16 mouse cellular contexts compared by ENCODE assay signal in genomic region chr3:30213540-30214170, GRCm38 (mm10).
DNase-seq lines count a peak whose midpoint lies in the region; ATAC-seq and TF ChIP-seq lines count a peak whose summit lies in the region.
"Had no signal": no experiment of that assay in that cellular context is flagged by ENCODE, and none has a peak within 500 bp of the region (broad histone marks: within the 10 kb centered on the region; RNA-seq: fewer than 3 reads in every experiment).

No protein-coding gene starts in this region.

- no peaks in the 10 kb centered on the region for H3K9me3 ChIP-seq in lung, embryonic 14.5 days (ENCODE audit: low read depth, low read length)
- H3K9me3 ChIP-seq in embryonic facial prominence, embryonic 13.5 days: no peaks in the 10 kb centered on the region
- no peaks in the 10 kb centered on the region for H3K9me3 ChIP-seq in stomach, embryonic 14.5 days (ENCODE audit: control insufficient read depth, low read depth, low read length)
- H3K9me3 ChIP-seq: G1E; hindbrain, embryonic 15.5 days; liver, embryonic 13.5 days; neural tube, embryonic 15.5 days had no signal

- H3K27me3 ChIP-seq in lung, embryonic 14.5 days (ENCODE audit: insufficient read depth, low read length): 0 out of 2 replicates have a peak, but pooled peaks cover 4% of the 10 kb centered on the region
- H3K27me3 ChIP-seq in embryonic facial prominence, embryonic 13.5 days: peaks cover 15% of the 10 kb centered on the region; the same call in 1 of the 2 replicates
- H3K27me3 ChIP-seq in stomach, embryonic 14.5 days (ENCODE audit: control insufficient read depth, insufficient read depth, low read length): no peaks in the 10 kb centered on the region
- H3K27me3 ChIP-seq in thymus, adult 2 months (ENCODE audit: control insufficient read depth, insufficient read depth, low read length): no peaks in the 10 kb centered on the region
- H3K27me3 ChIP-seq: liver, embryonic 13.5 days had no signal

- H3K4me2 ChIP-seq in lung, embryonic 14.5 days: no peak overlapping the region
- peak overlapping the region; percentile 14; the same call in 1 of the 2 replicates for H3K4me2 ChIP-seq in embryonic facial prominence, embryonic 13.5 days
- H3K4me2 ChIP-seq in stomach, embryonic 14.5 days (replicated peaks; ENCODE audit: low read depth, low read length): no peak overlapping the region
- H3K4me2 ChIP-seq: hindbrain, embryonic 15.5 days; liver, embryonic 13.5 days; neural tube, embryonic 15.5 days had no signal

- H3K4me1 ChIP-seq in lung, embryonic 14.5 days (ENCODE audit: insufficient read depth): peaks cover 14% of the 10 kb centered on the region
- peaks cover 11% of the 10 kb centered on the region for H3K4me1 ChIP-seq in embryonic facial prominence, embryonic 13.5 days
- peaks cover 8% of the 10 kb centered on the region; the same call in 1 of the 2 replicates for H3K4me1 ChIP-seq in stomach, embryonic 14.5 days (ENCODE audit: control insufficient read depth, insufficient read depth, low read length)
- H3K4me1 ChIP-seq in thymus, adult 2 months (replicated peaks; ENCODE audit: control insufficient read depth, insufficient read depth, low read length): no peaks in the 10 kb centered on the region
- H3K4me1 ChIP-seq: hindbrain, embryonic 15.5 days; liver, embryonic 13.5 days had no signal

- DNase-seq in heart, adult 11 months: peak; percentile 89
- DNase-seq in heart, adult 9 months (ENCODE audit: low spot score in 2 of 2): no peak
- peak; percentile 15 for DNase-seq in lung, embryonic 14.5 days
- no peak for DNase-seq in lung, postnatal 4 days
- DNase-seq in thymus, adult 2 months: no peak
- DNase-seq in thymus, postnatal 36 days: no peak
- DNase-seq: cerebellum, adult 18-20 months; forebrain, postnatal 0 days; heart, adult 18-20 months; liver, embryonic 13.5 days; right cerebral cortex, adult 18-20 months had no signal

- H3K27ac ChIP-seq in lung, embryonic 14.5 days (ENCODE audit: low read depth): peak overlapping the region; percentile 48; the same call in 1 of the 2 replicates
- H3K27ac ChIP-seq in embryonic facial prominence, embryonic 13.5 days: no peak overlapping the region
- peak overlapping the region; percentile 33; the same call in 1 of the 2 replicates for H3K27ac ChIP-seq in stomach, embryonic 14.5 days (ENCODE audit: low read length)
- H3K27ac ChIP-seq in thymus, adult 2 months (ENCODE audit: control insufficient read depth, insufficient read depth, low read length): no peak overlapping the region
- H3K27ac ChIP-seq: hindbrain, embryonic 15.5 days; liver, embryonic 13.5 days; neural tube, embryonic 15.5 days had no signal

- no peak overlapping the region for H3K9ac ChIP-seq in lung, embryonic 14.5 days
- H3K9ac ChIP-seq in embryonic facial prominence, embryonic 13.5 days: no peak overlapping the region
- no peak overlapping the region for H3K9ac ChIP-seq in stomach, embryonic 14.5 days (replicated peaks; ENCODE audit: low read depth, low read length)
- H3K9ac ChIP-seq: forebrain, postnatal 0 days; hindbrain, embryonic 15.5 days; liver, embryonic 13.5 days; neural tube, embryonic 15.5 days had no signal

- no peak for TF ChIP-seq POLR2A in thymus, adult 2 months (IDR thresholded peaks at IDR 0.05; ENCODE audit: control insufficient read depth, extremely low read depth, insufficient read depth, low read length, poor library complexity)

- no peak overlapping the region for H3K4me3 ChIP-seq in lung, embryonic 14.5 days (ENCODE audit: low read depth, low read length)
- H3K4me3 ChIP-seq in embryonic facial prominence, embryonic 13.5 days: no peak overlapping the region
- H3K4me3 ChIP-seq in stomach, embryonic 14.5 days (ENCODE audit: low read depth, low read length): no peak overlapping the region
- no peak overlapping the region for H3K4me3 ChIP-seq in thymus, adult 2 months (ENCODE audit: control insufficient read depth, insufficient read depth, low read length)
- H3K4me3 ChIP-seq: hindbrain, embryonic 15.5 days; liver, embryonic 13.5 days; neural tube, embryonic 15.5 days had no signal

- H3K36me3 ChIP-seq in lung, embryonic 14.5 days (ENCODE audit: insufficient read depth): no peaks in the 10 kb centered on the region
- no peaks in the 10 kb centered on the region for H3K36me3 ChIP-seq in embryonic facial prominence, embryonic 13.5 days
- H3K36me3 ChIP-seq in stomach, embryonic 14.5 days (ENCODE audit: control insufficient read depth, insufficient read depth, low read length): no peaks in the 10 kb centered on the region
- no peaks in the 10 kb centered on the region for H3K36me3 ChIP-seq in thymus, adult 2 months (ENCODE audit: control insufficient read depth, insufficient read depth, low read length)
- H3K36me3 ChIP-seq: G1E; hindbrain, embryonic 15.5 days; liver, embryonic 13.5 days; neural tube, embryonic 15.5 days had no signal

- no peak for TF ChIP-seq CTCF in lung, embryonic 14.5 days (IDR thresholded peaks at IDR 0.05; ENCODE audit: low read depth)
- TF ChIP-seq CTCF in thymus, adult 2 months (IDR thresholded peaks at IDR 0.05; ENCODE audit: borderline replicate concordance, control insufficient read depth, extremely low read depth, insufficient read depth, low read length, poor library complexity): no peak

- WGBS in lung, embryonic 14.5 days: 33% methylated on average over 7 of the region's 7 CpGs
- WGBS in embryonic facial prominence, embryonic 13.5 days: 12% methylated on average over 7 of the region's 7 CpGs
- WGBS in stomach, embryonic 14.5 days: 27% methylated on average over 7 of the region's 7 CpGs
- 92% methylated on average over 7 of the region's 7 CpGs for WGBS in thymus, adult 2 months

- peak; percentile 68; the same call in 1 of the 2 replicates for ATAC-seq in lung, embryonic 14.5 days (ENCODE audit: insufficient read depth)
- ATAC-seq in embryonic facial prominence, embryonic 13.5 days (ENCODE audit: insufficient number of reproducible peaks, insufficient read depth, low FRiP score, low TSS enrichment, low read depth): no peak
- 0 out of 2 replicates have a peak, but pooled peaks have one; percentile 56 for ATAC-seq in stomach, embryonic 14.5 days (ENCODE audit: insufficient number of reproducible peaks, insufficient read depth, low FRiP score, low read depth)
- ATAC-seq: forebrain, postnatal 0 days had no signal

Comparison
In these comparisons a context has a peak if more than half of its experiments do, and no peak if none do; other contexts are left out.
1. DNase-seq: peak in heart, adult 11 months (single experiment) and lung, embryonic 14.5 days (single experiment); none in heart, adult 9 months (0 of 2), lung, postnatal 4 days (0 of 2), thymus, adult 2 months (single experiment) and thymus, postnatal 36 days (0 of 2).
2. H3K27ac ChIP-seq: peak in lung, embryonic 14.5 days (single experiment) and stomach, embryonic 14.5 days (single experiment); none in embryonic facial prominence, embryonic 13.5 days (single experiment) and thymus, adult 2 months (single experiment).